Mouse (Mus musculus): Measurements from ENCODE around the gene Denr.

DNA sequence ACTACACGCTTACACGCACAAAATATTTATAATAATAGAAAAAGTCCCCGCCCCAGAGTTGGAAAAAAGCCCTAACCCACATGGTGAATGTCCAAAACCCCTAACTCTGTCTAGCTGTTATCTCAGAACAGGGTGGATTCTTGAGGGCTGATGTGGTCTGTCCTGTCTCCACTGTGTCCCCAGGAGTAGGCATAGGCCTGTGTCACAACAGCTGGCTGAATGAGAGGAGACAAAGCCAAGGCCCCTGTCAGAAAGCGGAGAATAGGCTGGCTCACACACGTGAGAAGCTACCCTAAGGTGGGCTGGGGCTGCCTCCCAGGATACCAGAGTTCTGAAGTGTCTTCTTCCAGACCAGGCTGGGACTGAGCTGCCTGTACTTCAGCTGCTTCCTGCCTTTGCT, 71.2 kb downstream of the Denr start:
- TF ChIP-seq ZC3H11A (IDR thresholded peaks at IDR 0.05; ENCODE audit: borderline replicate concordance, low read depth, low read length) (no peak), ZNF384 (IDR thresholded peaks at IDR 0.05; ENCODE audit: low read depth, low read length) (no peak), CHD2 (IDR thresholded peaks at IDR 0.05; ENCODE audit: low read depth, low read length) (no peak), HCFC1 (IDR thresholded peaks at IDR 0.05; ENCODE audit: borderline replicate concordance, insufficient read depth, low read length) (no peak)

All from ES-E14 (cell line).